Mouse (Mus musculus): ENCODE measurements at regions not wholly inside any gene's neighbourhood (a gene's known extent, or its start where the extent isn't known, plus 50 kb on each side); places are given as distances from the start of the nearest gene placed in this dataset.

DNA sequence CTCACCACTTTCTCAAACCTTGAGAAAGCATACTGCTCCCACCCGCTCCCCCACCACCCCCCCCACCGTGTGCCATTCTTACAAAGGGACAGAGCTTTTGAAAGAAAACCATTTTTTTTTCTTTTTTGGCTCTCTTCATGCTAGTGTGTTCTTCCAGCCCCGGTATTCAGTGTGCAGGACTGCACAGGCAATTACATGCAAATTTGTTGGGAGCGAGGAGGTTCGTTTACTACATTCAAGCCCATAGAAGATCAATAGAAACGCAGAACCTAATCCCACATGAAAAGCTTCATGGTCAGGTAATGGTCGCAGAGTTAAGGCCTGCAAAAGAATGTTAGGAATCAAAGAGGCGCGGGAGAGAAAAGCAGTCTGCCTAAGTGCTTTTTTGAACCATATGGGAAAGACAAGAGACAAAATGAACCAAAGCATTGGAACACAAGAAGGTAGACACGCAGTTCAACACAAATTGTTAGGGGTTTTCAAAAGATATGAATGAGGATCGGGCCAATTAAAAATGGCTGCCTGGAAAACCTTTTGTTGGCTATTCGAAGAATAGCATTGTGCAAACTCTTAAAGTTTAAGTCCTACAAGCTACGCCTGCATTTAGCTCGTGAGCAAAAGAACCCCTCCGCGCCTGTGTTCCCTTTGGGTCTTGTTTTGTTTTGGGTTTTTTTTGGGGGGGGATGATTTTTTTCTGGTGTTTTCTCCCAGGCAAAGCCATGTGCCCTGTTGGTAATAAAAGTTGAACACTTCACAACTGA, 166.6 kb upstream of the Id4 start:
- peak; percentile 20 for DNase-seq (ENCODE audit: low spot score)

- DNase-seq (ENCODE audit: low spot score) = no peak
Observed at GRCm38 (mm10) chr13:48102156-48102555, 158.9 kb upstream of the Id4 start.

- DNase-seq (ENCODE audit: low spot score) = no peak
Observed at GRCm38 (mm10) chr13:48102576-48102975, 158.5 kb upstream of the Id4 start.

DNA sequence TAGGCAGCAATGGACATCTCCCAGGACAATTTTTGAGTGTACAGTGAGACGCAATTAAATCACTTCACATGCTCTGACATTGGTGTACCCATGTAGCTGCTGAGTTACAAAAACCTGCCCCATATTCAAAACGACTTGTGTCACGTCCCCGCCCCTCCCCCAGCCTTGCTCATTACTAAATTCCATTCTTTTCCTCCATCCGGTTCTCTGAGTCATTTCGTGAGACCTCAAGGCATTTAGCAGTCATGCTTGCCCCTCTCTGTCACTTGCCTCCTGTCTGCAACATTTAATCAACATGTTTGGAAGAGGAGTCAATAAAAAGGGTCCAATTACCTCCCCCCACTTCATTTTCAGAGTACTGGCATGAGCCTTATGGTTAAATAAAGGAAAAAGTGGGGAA, 156.3 kb upstream of the Id4 start:
- DNase-seq (ENCODE audit: low spot score) = no peak

DNA sequence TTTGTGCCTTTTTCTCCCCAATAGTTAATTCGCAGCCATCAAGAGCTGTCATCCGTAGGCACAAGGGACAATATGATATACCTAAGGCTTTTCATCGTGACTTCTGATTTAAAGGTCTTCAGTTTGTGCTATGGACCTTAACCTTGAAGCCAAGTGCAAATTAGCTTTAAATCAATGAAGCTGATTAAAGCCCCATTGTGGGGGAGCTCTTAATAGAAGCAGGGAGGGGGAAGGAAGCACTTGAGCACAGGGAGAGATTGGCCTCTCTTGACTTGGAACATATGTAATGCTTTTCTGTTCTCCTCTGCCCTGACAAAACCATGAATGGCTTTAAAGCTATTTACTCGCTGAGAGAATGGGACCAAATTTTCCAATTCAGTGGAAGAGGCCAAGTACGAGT, 154.1 kb upstream of the Id4 start:
- peak; percentile 32 for DNase-seq (ENCODE audit: low spot score)

- DNase-seq (ENCODE audit: low spot score) = no peak
Observed at GRCm38 (mm10) chr13:48115890-48116289, 145.1 kb upstream of the Id4 start.

- no peak for DNase-seq (ENCODE audit: low spot score)
Observed at GRCm38 (mm10) chr13:48126582-48126981, 134.4 kb upstream of the Id4 start.

GRCm38 (mm10) chr13:48130724-48131123, 130.3 kb upstream of the Id4 start:
- DNase-seq (ENCODE audit: low spot score) = peak; percentile 85

- DNase-seq (ENCODE audit: low spot score) = peak; percentile 10
Observed at GRCm38 (mm10) chr13:48131681-48132080, 129.3 kb upstream of the Id4 start.

DNA sequence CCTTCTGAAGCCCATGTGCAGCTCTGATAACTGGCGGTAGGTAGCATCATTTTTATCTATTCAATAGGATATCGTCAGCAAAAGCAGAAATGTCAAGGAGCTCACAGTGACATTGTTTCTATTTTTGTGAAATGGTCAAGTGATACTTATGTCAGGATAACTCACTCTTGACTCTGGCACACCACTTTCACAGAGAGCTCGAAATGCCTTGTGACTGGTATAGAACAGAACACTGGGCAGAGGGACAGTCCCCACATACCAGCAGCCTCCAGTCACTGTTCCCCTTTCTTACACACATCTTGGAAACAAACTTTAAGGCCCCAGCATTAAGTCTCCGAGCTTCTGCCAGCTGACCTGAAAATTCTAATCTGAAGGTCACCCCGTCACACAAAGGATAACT, 115.1 kb upstream of the Id4 start:
- DNase-seq (ENCODE audit: low spot score) = no peak

GRCm38 (mm10) chr13:48147061-48147460, 114.0 kb upstream of the Id4 start:
- no peak for DNase-seq (ENCODE audit: low spot score)

- no peak for DNase-seq (ENCODE audit: low spot score)
Observed at GRCm38 (mm10) chr13:48153248-48153647, 107.8 kb upstream of the Id4 start.

- no peak for DNase-seq (ENCODE audit: low spot score)
Observed at GRCm38 (mm10) chr13:48153684-48154413, 107.2 kb upstream of the Id4 start.

DNA sequence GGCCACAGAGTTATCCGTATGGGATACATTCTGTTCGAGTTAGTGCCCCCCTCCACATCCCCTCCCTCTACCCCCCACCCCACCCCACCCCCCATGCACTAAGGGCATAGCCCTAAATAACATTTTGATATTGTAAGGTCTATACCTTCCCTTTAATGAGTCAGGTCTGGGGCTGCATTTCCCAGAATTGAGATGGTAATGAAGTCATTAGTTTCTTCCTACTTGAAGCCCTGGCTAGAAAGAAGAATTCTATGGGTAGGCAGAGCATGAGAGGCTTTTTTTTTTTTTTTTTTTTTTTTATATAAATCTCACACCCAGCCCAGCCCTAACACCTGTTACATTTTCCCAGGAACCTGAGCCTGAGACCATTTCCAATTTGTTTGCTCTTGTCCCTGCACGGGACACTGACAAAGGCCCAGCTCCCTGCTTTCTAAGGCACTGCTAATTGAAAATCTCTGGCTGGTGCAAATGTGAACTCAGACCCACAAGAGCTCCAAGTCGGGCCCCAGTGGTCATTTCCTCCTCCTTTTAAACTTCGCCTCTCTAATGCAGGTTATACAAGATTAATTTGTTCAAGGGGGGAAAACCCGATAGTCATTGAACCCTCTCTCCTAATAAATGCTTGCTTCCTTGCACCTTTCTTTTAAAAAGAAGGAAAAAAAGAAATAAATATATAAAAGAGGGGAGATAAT, 106.5 kb upstream of the Id4 start:
- DNase-seq (ENCODE audit: low spot score) = peak; percentile 55

GRCm38 (mm10) chr13:48159020-48159910, 101.8 kb upstream of the Id4 start:
- DNase-seq (ENCODE audit: low spot score) = peak; percentile 81

DNA sequence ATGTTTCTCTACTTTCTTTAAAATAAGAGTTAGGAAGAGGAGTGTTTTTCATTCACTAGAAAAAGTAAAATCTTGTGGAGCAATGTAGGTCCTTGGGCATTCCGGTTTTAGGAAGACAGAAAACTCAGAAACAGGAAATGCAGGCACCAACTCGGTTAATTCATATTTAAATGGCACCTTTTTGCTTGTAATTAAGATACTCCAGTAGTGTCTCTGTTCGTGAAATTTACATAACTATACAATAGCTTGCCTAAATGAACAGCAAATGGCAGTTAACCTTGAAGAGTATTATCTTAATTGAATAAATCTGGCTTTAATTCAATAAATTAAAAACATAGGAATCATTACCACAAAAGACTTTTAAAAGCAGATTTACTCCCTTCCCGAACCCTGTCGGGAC, 100.9 kb upstream of the Id4 start:
- DNase-seq (ENCODE audit: low spot score) = no peak

GRCm38 (mm10) chr13:48161339-48161738, 99.7 kb upstream of the Id4 start:
- peak; percentile 60 for DNase-seq (ENCODE audit: low spot score)

- DNase-seq (ENCODE audit: low spot score) = no peak
Observed at GRCm38 (mm10) chr13:48164586-48164985, 96.4 kb upstream of the Id4 start.

DNA sequence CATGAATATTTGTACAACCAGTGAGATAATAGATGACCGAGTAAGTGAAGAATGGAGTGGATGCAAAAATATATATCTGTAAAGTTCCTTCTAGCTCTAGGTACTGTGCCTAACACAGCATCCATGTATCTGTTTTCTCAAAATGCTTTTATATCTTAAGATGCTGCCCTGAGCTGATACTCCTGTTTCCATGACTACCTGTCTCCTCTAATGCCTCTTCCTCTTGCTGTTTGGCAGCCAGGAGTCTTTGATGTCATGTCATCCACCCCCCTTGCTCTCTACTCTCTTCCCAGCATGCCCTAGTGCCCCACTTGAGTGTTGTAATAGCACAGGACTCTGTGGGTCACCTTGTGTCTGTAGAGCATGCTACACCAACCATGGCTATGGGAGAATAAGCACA, 95.2 kb upstream of the Id4 start:
- no peak for DNase-seq (ENCODE audit: low spot score)

- no peak for DNase-seq (ENCODE audit: low spot score)
Observed at GRCm38 (mm10) chr13:48167976-48168375, 93.1 kb upstream of the Id4 start.

GRCm38 (mm10) chr13:48171309-48171953, 89.6 kb upstream of the Id4 start:
- DNase-seq (ENCODE audit: low spot score) = peak; percentile 40

Data from embryo, embryonic 10.5 days (tissue).